Mouse (Mus musculus) ovary, postnatal 14 days (tissue): ENCODE data around the gene Filip1l.

Experiments used
- DNase-seq: peaks from one replicate; pipeline ENCODE4 v3.0.0; 2022; ENCODE audit warnings: low spot score

The Filip1l gene

GRCm38 (mm10) chr16:57484043-57484795 is 131.3 kb downstream of the Filip1l start:
- DNase-seq, result no peak

- DNase-seq, result no peak
Measured at GRCm38 (mm10) chr16:57485265-57485664, 132.4 kb downstream of the Filip1l start.

DNA sequence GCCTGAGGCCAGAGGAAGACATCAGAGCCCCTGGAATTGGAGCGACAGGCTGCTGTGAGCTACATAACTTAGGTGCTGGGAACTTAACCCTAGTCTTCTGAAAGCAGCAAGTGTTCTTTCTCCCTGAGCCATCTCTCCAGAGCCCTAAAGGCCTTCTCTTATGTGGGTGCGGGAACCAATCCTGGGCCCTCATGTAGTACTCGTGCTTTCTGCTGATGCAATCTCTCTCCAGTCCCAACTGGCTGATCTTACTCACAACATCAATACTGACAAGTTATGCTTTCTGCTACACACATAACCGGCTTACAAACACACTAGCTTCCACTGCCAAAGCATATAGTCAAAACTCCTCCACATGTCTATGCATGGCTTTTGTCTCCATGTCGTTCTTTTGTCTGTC is 133.4 kb downstream of the Filip1l start:
- no peak for DNase-seq

GRCm38 (mm10) chr16:57488661-57489060 is 135.8 kb downstream of the Filip1l start:
- DNase-seq, result no peak

GRCm38 (mm10) chr16:57490691-57491090 is 137.8 kb downstream of the Filip1l start:
- DNase-seq, result no peak

GRCm38 (mm10) chr16:57491853-57492252 is 139.0 kb downstream of the Filip1l start:
- DNase-seq, result no peak

DNA sequence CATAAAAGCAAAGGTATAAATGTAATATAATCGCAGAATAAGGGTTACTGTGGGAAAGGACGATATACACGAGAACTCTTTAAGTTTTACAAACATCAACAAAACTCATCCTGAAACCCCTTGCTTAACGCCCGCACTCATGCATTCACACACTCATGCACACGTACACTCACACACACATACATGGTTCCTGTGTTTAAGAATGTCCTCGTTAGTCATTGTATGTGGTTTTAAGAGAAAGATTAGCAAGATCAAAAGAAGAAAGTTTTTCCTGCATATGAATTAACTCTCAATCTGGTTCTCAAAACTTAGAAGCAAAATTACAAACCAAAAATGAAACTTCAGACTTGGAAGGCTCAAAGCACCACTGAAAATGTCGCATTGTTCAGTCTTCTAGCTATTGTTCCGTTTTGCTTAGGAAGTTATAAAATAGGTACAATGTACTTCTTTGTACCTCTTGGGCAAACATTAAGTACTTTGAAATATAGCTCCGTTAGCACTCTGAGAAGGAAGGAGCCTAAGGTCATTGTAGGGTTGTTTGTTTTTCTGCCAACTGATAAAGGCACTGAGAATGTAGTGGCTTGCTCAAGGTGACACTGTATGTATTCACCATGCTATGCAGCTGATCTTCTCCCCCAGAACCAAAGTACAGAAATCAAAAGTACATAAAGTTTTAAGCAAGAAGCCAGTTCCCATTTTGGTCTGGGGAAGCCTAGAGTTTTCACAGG is 142.7 kb downstream of the Filip1l start:
- DNase-seq, result no peak

GRCm38 (mm10) chr16:57496437-57497173 is 143.7 kb downstream of the Filip1l start:
- no peak for DNase-seq

DNA sequence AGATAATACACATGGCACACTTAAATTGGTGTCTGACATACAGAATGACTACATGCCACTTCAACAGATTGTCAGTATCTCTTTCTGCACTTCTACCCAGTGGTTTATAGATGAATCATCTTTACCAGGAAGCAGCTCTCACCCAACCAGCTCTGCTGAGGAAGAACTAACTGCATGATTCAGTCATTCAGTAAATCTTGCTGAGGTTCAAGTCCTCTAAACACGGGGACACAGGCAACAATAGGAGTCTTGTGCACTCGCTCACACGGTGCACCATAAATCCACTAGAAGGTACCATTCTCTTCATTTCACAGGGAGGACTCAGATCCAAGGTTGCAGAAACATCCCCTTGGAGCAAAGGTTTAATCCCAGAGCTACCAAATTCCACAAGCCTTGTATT is 148.0 kb downstream of the Filip1l start:
- DNase-seq, result no peak

GRCm38 (mm10) chr16:57502230-57502629 is 149.3 kb downstream of the Filip1l start:
- no peak for DNase-seq

DNA sequence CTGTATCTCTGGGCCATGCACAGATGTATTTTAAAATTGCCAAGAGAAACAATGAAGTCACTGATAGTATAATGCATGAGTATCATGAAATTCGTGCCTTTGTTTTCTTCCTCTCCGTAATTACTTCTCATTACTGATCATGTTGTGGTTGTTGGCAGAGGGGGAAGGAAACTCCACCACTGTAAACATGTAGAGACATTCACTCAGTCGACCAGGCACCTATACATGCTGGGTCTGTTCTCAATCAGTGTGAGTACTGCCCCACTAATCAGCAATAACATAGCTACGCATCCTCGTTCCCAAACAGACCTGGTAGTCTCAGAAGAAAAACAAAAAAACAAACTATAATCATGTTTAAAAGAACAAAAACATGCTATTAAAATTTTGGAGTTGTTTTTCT is 149.9 kb downstream of the Filip1l start:
- no peak for DNase-seq

DNA sequence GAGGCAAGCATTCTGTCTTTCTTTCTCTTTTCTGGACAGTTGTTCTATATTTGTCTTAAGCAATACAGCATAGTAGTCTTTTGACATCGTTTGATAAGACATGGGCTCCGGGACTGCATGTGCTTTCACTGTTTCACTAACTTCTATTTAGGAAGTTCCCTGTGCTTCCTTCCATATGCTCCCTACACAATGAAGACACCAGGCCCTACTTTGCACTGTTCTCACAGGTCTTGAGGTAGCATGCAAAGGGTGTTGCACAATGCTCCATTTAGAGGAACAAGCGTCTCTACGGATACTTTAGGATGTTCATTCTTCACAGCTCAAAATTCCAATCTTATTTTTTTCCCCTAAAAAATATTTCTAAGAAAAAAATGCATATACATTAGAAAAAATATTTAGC is 151.8 kb downstream of the Filip1l start:
- no peak for DNase-seq

- no peak for DNase-seq
Measured at GRCm38 (mm10) chr16:57506133-57506532, 153.2 kb downstream of the Filip1l start.

DNA sequence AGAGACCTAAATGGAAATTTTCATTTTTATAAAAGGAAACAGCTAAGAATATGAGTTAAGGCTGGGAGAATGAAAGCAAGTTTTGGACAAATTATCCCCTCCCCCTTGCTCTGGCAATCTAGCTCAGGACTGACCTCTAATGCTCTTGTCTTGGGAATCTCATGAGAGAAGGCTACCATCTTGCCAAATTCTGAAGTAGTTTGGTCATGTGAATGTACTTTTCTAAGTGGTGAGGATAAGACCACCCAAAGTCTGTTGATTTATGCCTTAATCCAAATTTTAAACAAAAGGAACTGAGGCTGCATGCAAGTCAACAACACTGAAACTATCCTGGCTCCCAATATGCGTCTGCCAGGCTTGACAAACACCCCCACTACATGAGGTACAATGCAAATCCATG is 155.5 kb downstream of the Filip1l start:
- DNase-seq, result no peak

- DNase-seq, result no peak
Measured at GRCm38 (mm10) chr16:57509099-57509498, 156.2 kb downstream of the Filip1l start.

GRCm38 (mm10) chr16:57513562-57513961 is 160.7 kb downstream of the Filip1l start:
- DNase-seq, result no peak

DNA sequence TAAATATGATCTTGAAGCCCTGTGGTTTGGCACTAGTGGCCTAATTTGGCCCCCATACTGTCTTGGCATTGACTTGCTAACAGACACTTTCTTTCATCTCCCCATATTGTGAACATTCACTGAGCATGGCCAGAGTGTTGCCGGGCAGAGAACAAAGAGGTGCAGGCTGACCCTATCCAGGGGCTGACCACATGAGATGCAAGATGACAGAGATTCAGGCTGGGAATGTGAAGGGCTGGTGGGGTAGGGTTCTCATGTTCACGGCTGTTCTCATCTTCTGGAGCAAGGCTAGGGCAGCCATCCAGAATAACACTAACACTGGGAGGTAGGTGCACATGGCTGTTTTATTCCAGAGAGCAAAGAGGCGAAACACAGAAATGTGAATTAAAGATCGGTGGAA is 161.5 kb downstream of the Filip1l start:
- DNase-seq, result no peak

- DNase-seq, result no peak
Measured at GRCm38 (mm10) chr16:57515636-57516035, 162.7 kb downstream of the Filip1l start.

GRCm38 (mm10) chr16:57525046-57525445 is 172.2 kb downstream of the Filip1l start:
- DNase-seq, result no peak

DNA sequence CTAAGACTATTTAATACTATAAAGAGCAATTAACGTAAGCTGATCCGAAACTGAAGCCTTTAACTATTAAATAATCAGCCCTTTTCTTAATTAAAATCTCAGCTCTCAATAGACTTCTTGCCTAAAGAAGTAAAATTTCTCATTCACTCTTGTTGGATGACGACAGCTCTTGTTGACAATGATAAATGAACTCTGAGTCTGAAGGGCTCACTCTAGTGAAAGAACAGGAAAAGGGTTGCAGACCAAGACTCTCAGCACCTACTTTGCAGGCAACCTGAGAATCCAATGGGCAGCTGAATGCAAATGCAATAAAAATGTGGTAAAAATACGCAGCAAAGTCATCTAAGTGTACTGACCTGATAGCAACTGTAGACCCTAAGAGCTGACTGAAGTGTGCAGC is 172.6 kb downstream of the Filip1l start:
- DNase-seq, result no peak

DNA sequence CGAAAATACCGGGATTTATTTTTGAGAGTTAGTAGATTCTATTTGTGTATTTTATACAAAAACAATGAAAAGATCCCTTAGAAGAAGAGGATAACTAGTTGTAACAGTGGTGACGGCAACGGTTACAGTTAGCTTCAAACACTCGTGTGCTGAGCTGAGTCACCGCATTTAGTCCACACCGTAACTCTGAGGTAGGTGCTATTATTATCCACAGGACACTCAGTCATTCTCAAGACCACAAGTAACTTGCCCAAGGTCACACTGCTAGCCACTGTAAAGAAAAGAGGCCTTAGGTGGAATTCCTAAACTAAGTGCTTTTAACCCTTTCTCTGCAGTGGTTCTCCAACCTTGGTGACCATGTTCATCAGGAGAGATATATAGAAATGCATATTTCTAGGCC is 174.0 kb downstream of the Filip1l start:
- DNase-seq, result no peak

DNA sequence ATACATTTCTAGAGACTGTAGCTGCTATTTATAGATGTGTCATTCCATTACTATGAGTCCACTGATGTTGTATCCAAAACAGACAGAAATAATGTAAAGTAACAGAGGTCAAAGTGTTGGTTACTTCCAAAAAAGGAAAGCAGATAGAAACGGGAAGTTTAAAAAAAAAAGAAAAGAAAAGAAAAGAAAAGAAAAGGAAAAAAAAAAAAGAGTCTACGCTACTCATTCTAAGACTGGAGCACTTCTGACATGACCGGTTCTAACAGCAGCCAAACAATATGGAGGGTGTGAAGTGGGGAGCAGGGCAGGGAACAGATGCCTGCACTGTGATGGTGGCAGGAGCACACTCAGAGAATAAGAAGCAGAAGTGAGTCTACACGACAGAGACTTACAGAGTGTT is 175.6 kb downstream of the Filip1l start:
- no peak for DNase-seq

- DNase-seq, result no peak
Measured at GRCm38 (mm10) chr16:57530547-57530946, 177.7 kb downstream of the Filip1l start.
